Mouse (Mus musculus) right cerebral cortex, adult 2 months (tissue): ENCODE data around the gene Traf2.
"Not testable (repeated sequence)": the region's sequence is repeated elsewhere in the genome, so short reads cannot be mapped to it uniquely, and the experiment has no call there.

Experiments
- DNase-seq, 2 experiments: peaks; one replicate each; pipeline ENCODE4 v3.0.0; 2021 to 2022; ENCODE audit warnings: low spot score in 2 of 2

Traf2 gene

DNA sequence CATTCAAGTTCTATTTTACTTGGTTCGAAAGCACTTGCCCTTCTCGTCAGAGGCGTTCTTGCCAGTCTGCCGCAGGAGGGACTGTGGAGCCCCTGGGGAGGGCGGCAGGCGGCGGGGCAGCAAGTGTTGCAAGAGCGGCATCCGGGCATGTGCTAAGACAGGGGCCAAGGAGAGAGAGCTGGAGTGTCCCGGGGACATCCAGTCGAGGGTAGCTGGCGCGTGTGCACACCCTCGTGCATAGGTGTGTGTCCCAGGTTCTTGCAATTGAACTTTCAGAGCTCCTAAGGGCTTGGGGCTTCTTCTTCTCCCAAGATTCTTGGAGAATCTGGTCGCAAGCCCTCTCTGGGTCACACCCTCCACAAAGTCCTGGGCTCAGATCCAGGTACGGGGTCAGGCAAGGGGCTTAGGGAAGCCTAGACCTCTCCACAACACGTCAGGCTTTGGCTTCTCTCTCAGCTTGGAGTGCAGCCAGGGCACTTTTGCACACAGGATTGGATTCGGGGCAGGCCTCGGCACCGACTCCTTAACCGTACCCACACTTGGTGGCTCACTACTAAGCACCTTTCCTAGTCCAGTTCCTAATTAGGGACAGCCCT, 28.8 kb upstream of the Traf2 start:
- peak; percentile 52 for DNase-seq

DNA sequence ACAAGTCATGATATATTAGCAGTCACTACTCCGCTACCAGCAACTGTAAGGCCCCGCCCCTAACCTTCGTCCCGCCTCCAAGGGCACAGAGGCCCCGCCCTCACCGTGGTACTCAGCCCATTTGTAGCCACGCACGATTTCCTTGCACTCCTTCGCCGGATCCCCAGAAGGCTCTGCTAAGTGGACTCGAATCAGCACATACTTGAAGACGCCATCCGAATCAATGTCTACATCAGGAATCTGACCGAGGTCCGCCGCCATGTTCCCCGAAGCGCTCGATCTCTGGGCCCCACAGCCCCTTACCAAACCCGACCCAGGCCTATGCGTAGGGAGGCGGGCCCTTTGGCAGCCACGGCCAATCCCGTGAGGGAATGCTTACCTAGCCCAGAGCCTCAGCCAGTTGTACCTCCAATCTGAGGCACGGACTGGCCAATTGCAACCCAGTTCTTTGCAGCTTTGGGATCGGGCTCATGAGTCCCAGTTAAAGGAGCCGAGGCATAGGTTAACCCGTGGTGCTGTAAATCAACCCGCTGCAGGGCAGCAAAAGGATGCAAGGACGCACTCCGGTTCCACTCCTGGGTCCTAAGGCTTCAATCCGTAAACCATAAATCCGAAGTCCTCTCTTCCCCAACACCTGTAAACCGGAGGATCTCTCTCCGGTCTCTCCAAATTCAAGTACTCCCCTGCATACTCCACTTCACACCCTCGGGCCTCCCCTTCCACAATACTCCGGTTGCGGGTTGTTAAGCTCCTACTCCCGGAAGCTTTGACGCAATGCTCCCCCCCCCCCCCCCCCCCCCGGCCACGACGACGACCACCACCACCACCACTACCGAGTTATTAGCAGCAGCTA, 28.1 kb upstream of the Traf2 start, which contains the start of the genes Mamdc4 and Phpt1:
TSS of gene Mamdc4 (minus strand) at position 267 of the 853 bp plus-strand sequence.
TSS of gene Phpt1 (minus strand) at position 646 of the 853 bp plus-strand sequence.
- DNase-seq = peak; percentile 93 to 98

DNA sequence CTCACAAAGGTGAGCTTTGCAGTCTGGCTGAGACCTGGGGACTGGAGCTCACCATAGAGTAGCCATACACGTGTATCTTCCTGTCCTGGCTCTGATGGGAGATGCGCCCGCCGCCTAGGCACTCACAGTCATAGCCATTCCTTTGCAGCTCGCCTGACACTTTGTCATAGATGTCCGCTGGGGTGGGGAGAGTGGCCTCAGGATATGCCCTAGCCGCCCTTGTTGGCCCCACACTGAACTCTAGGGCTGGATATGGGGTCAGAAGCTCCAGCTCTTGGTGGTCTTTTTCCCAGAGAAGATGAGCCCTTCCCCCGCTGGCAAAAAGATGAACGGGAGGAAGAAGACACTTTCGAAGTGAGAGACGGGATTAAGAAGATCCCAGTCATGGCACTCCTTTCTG, 27.4 kb upstream of the Traf2 start:
- DNase-seq = no peak

DNA sequence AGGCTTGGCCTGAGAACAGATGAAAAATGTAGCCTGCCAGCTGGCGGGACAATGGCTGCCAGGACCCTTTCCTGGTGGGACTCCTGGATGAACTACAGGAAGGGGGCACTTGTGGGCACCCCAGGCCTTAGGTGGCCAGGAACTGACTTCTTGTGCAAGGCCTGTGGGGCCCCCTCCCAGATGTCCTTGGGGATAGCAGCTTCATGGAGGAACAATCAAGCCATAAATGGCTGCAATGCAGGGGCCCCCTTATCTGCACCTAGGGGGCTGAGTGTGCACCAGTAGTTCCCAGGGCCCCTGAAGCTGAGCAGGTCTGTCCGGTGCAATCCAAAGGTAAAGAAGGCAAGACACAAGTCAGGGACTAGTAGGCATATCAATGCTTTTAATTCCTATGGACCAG, 26.3 kb upstream of the Traf2 start:
- DNase-seq = no peak

DNA sequence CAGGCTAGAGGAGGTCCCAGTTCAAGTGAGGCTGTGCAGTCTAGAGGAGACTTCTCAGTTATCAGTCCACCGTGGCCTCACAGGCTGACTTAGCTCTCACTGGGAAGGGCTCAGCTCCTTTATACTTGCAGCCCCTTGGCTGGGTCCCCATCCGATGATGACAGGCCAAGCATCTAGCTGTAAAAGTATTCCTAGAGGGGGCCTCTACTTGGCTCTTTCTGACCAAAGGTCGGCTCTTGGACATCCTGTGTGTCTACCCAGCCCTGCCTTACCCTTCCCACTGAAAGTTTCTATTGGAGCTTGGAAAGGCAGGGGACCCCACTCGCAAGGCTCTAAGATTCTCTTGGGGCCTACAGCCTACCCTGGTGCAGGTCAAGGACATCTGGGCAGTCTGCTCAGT, 24.5 kb upstream of the Traf2 start:
- DNase-seq = no peak

DNA sequence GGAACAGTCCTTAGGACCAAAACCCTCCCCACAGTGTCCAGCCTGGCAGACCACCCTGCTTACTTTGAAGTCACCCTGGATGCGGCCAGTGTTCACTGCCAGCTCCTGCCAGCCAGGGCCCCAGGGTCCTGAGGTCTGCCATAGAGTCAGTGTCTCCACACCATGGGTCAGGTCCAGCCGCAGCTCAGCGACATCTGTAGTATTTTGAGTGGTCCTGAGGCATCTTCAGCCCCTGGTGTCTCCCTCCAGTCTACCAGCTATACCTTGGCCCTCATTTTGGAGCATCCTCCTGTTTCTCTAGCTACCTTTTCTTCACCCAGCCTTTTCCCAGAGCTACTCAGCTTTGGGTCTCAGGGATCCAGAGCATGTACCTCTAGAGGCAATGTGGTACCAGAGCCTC, 22.6 kb upstream of the Traf2 start:
- no peak for DNase-seq

DNA sequence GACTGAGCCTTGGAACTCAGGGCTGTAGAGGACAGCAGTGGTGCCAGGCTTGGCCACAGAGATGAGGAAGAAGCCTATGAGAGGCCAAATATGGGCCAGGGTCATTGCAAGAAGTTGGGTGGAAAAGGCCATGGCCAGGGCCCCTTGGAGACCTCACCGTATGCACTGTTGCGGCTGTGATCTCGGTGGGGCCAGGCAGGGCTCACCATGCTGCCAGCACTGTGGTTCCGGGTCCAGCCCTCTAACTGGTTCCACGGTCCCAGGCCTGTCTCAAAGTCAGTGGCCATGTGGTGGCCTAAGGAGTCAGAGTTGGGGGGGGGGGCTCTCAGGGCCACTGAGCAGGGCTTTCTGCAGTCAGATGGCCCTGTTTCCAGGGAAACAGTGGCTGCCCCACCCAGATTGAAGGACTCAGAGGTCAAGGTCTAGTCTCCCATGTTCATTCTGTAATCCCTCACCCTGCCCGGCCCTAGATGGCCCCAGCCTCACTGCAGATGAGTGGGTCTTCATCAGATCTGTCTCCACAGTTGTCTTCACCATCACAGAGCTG, 21.8 kb upstream of the Traf2 start:
- DNase-seq = no peak

DNA sequence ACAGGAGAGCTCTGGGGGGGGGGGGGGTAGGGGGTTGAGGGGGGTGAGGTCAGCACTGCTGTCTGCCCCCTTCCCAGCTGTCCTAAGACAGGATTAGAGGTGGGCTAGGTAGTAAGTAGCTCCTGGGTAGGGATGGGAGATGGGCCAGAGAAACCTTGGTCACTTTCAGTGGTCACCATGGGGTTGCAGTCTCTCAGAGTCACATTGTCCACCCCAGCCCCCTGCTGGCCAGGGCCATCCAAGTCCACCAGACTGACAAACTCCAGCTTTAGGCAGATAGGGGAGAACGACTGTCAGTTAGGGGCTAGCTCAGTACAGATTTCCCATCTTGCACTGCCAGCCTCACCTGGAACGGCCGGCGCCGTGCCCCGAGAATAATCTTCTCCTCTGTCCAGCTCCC, 19.8 kb upstream of the Traf2 start:
- DNase-seq = no peak

DNA sequence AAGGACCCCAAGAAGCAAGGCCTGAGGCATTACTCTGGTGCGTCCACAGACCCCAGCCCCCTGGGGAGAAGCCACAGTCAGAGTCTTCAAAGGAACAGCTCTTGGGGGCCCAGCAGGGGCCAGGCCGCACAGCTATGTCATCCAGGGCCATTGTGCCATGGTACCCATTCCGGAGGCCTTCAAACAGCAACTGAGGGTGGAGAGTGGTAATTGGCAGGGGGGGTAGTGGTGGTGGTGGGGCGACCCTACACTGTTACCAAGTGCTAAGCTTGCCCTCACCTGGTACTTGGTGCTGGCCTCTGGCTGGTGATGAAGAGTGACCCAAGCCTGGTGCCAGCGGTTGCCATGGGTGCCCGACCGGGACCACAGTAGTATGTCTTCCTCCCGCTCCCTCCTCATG, 19.0 kb upstream of the Traf2 start:
- DNase-seq = peak in 1 of 2 experiments; percentile 2

DNA sequence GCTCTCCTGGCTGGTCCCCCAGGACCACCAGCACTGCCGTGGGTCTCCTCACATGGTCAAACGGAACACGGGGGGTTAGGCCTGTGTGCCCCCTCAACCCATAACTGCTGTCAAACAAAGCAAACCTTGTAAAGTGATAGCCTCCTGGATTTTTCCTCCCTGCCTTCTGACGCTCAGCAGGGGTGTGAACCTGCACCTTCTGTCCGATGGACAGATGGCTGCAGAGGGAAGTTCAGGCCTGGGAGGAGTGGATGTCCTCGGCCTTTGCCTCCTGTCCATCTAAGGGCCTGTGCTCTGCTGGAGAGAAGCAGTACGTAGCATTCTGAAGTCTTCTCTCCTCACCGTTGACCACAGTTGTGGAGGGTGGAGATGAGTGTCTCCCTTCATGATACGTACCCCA, 15.2 kb upstream of the Traf2 start:
- DNase-seq = no peak

DNA sequence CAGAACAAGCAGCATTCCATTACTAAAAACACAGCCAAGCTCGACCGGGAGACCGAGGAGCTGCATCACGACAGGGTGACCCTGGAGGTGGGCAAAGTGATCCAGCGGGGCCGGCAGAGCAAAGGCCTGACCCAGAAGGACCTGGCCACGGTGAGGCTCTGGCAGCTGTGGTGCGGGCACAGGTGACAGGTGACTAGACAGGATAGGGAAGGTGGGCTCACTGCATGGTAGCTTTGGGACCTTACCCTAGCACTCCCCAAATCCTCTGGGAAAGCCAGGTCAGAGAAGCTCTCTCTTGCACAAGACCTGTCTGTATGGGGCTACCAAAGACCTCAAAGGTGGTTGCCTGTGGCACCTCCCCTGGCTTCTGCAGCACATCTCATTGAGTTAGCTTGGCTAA, 13.8 kb upstream of the Traf2 start:
- no peak for DNase-seq

DNA sequence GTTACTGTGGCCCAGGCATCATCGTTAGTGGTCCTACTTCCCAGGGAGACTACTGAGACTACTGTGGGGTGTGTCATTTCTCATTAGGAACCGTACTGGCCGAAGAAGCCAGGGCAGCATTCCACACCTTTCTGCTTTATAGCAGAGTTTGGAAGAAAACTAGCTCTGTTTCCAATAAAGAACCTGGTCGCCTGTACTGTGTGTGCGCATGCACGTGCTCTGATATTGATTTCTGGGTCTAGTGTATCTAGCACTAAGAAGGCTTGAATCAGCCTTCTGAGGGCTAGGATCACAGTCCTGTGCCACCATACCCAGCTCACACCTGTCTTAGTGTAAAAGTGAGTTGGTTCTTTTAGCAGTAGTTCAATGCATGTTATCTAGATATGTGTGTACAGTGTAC, 12.0 kb upstream of the Traf2 start:
- DNase-seq = no peak

DNA sequence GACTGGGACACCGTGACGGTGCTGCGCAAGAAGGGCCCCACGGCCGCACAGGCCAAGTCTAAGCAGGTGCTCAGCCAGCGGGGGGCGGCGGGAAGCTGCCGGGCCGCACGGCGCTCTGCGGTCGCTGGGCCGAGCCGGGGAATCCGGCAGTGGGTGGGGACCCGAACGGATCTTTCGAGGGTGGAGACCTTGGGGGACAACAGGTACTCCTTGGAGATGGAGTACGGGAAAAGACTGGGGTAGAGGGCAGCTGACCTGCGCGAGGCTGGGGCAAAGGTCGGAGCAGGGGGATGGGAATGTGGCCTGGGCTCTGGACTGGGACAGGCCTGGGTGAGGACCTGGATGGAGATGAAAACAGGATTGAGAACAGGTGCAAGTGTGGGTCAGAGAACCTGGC, 11.2 kb upstream of the Traf2 start:
- no peak for DNase-seq

DNA sequence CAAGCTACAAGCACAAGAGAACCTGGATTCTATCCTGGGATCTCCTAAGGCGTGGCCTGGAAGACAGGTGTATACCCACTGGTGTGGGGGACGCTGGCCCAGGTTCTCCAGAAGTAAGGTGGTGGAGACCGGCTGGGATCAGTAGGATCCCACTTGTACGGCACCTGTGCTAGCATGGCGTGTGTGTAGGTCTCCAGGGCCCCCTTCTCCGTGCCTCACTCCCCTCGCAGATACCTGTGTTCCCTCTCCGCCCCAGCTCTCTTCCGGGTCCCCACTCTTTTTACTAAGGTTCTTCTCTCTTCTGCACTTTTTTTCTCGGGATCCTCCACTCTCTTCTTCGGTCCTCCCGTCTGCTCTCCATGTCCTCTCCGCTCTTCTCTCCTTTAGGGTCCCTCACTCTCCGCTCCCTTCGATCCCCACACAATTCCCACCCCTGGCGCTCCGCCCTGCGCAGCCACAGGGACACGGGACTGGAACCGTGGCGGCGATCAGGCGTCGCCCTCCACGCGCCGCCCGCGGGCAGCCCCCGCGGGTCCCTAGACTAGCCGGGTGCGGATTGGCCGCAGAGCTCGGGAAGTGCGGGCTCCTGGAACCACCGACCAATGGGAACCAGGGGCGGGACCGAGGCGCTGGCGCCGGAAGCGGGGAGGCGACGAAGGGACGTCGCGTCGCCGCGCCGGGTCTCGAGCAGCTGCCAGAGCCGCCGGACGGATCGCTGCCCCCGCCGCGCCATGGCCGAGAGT, 10.7 kb upstream of the Traf2 start, which contains the start of gene Edf1:
TSS of gene Edf1 (plus strand) at position 627 of the 743 bp plus-strand sequence.
- peak; percentile 95 to 96 for DNase-seq

DNA sequence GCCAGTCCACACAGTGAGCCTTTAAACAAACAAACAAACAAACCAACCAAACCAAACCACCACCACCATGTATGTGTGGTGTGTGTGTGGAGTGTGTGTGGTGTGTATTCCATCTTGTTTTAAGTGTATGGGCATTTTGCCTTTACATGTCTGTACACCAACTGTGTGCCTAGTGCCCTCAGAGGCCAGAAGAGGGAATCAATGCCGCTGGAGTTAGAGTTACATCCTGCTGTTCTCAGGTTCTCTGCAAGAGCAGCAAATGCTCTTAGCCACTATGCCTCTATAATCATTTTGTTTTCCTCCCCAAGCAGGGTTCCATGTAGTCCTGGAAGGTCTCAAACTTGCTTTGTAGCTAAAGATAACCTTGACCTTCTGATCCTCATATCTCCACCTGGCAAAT, 9.6 kb upstream of the Traf2 start:
- DNase-seq = no peak

DNA sequence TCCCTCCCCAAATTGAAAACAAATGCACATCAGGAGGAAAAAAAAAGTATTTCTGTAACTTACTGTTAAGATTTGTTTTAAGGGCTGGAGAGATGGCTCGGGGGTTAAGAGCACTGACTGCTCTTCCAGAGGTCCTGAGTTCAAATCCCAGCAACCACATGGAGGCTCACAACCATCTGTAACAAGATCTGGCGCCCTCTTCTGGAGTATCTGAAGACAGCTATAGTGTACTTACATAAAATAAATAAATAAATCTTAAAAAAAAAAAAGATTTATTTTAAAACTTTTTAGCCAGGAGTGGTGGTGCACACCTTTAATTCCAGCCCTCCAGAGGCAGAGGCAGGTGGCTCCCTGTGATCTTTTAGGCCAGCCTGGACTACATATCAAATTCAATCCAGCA, 8.7 kb upstream of the Traf2 start:
- DNase-seq = not testable (repeated sequence)

DNA sequence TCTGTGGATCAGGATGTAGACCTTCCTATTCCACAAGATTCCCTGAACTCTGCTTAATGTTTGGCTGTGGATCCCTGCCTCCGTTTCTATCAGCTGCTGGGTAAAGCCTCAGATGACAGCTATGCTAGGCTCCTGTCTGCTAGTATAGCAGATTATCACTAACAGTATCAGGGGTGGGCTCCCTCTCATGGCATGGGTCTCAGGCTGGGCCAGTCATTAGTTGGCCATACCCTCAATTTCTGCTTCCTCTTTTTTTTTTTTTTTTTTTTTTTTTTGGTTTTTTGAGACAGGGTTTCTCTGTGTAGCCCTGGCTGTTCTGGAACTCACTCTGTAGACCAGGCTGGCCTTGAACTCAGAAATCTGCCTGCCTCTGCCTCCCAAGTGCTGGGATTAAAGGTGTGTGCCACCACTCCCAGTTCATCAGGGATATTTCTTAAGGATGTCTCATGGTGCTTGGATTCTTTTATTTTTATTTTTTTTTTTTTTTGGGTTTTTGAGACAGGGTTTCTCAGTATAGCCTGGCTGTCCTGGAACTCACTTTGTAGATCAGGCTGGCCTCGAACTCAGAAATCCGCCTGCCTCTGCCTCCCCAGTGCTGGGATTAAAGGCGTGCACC, 6.5 kb upstream of the Traf2 start:
- not testable (repeated sequence) for DNase-seq

DNA sequence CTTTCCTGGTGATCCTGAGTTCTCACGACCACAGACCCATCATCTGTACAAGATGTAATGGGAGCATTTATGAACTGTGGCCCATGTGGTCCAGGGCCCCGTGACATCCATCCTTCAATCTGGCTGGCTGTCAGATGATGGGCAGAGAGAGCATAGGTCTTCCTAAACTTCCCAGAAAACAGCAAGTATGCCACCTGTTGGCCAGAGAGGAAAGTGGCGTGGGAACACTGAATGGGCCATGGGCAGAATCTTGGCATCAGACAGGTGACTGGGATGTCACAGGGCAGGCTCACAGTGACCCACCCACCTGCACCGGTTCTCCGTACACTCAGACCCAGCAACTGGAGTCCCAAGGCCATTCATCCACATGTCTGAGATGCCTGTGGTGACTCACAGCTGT, 4.4 kb upstream of the Traf2 start:
- peak; percentile 41 to 45 for DNase-seq

DNA sequence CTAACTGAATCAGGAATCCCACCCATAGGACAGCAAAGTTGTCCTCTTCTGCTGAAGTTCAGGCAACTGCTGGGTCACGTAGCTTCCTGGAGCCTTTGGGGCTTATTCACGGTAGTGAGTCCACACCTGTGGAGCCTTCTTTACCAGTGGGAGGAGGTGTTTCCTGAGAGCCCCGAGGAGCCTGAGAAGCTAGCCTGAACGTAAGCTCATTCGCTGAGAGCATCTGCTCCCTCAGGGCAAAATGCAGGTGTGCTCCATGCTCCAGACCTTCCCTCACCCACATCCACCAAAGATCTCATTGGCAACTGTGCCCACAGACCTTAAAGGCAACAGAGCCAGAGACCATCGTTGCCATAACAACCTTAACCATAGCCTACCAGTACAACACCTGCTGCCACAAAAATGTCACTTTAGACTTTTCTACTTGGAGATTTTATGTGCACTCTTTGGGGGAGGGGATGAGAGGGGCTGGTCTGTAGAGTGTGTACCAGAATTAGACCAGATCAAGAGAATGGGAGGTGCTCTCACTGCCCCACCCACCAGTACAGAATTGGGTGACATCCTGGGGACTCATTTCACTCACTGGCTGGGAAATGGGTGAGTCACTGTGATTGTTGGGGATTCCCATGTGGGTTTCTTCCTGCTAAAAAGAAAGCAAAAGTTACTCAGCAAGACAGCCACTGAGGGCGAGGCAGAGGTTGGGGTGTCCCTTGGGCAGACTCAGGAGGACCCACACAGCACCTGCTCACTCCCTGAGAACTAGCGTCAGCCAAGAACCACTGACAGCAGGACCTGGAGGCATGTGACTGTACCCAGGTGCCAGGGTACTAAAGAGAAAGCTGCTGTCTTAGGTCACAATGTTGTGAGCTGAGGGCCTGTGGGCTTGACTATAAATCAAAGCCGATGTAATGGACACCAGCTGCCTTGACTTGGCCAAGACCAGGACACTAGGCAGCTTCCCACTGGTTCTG, 2.6 kb upstream of the Traf2 start:
- no peak for DNase-seq

DNA sequence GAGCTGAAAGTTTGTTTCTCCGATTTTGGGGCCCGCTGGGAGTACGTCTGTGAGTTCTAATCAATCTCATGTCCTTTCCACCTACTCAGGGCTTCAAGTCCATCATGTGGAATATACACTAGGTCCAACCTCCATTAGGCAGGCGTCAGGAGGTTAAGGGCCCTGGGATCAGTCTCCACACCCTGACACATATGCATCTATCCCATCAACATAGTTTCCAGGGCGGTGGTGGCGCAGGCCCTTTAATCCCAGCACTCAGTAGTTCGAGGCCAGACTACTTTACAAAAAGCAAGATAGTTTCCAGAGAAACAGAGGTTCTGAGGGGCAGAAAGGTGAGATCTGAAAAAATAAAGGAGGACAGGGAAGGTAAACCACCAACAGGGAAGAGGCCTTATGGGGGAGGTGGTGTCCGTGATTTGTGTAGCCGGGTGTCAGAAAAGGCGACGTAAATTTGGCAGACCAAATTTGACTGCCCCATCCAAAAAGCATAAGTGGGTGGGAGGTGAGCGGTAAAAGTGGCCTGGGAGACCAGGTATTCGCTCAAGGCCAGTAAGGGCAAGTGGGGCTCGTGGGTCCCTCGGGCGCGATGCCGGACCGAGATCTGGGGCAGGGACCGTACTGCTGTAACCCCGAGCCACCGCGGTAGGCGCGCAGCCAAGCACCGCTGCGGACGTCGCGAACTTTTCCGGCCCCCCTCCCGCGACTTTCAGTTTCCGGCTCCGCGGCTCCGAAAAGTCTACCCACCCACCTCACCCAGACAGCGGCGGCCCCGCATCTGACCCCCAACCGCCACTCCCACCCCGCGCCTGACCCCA, 537 bp downstream of the Traf2 start:
- DNase-seq = peak in 1 of 2 experiments; percentile 33
